Mouse (Mus musculus) left cerebral cortex, postnatal 14 days (tissue): Measurements from ENCODE around the gene Ccdc183. TPM values are rescaled to one million over a fixed set of nuclear protein-coding genes. Genes with fewer than 3 reads are reported as not detected.

Experiments
- DNase-seq, 2 experiments: peaks; one replicate each; pipeline ENCODE4 v3.0.0; 2021 to 2022; ENCODE audit warnings: low spot score in 2 of 2, mixed read lengths in 1 of 2
- intact Hi-C: fragments of 180-260 bp; cut with DNase I; formaldehyde crosslinking; loops from one replicate; pipeline ENCODE4 v1.15.1; 2025
- total RNA-seq, 2 experiments: library from RNA; stranded (reverse); gene quantifications; 2 replicates each; pipeline ENCODE4 v1.2.3; 2021

Ccdc183 gene
- total RNA-seq, 2 experiments from 2014 or later: not detected

- DNase-seq: peak; percentile 70 to 73
- intact Hi-C loops: no loop called here
Measured at GRCm38 (mm10) chr2:25579737-25580460, 37.6 kb downstream of the Ccdc183 start.

GRCm38 (mm10) chr2:25578796-25579736, 38.4 kb downstream of the Ccdc183 start:
- intact Hi-C loops: no loop called here

GRCm38 (mm10) chr2:25577951-25578795, 39.3 kb downstream of the Ccdc183 start:
- intact Hi-C loops: no loop called here
- DNase-seq: no peak

More at GRCm38 (mm10) chr2:25578796-25579736, 38.4 kb downstream of the Ccdc183 start:
- DNase-seq: no peak

GRCm38 (mm10) chr2:25576965-25577891, 40.2 kb downstream of the Ccdc183 start:
- intact Hi-C loops: no loop called here
- no peak for DNase-seq

- intact Hi-C loops: no loop called here
- no peak for DNase-seq
Measured at GRCm38 (mm10) chr2:25576028-25576850, 41.2 kb downstream of the Ccdc183 start.

- intact Hi-C loops: no loop called here
- no peak for DNase-seq
Measured at GRCm38 (mm10) chr2:25575432-25576027, 41.9 kb downstream of the Ccdc183 start.

GRCm38 (mm10) chr2:25574579-25575431, 42.7 kb downstream of the Ccdc183 start, which contains the start of the genes Mamdc4 and Phpt1:
TSS of gene Mamdc4 (minus strand) at chr2:25574845.
TSS of gene Phpt1 (minus strand) at chr2:25575224.
- peak; percentile 96 to 98 for DNase-seq

GRCm38 (mm10) chr2:25574136-25574535, 43.3 kb downstream of the Ccdc183 start:
- no peak for DNase-seq
- intact Hi-C loops: no loop called here

More at GRCm38 (mm10) chr2:25574579-25575431, 42.7 kb downstream of the Ccdc183 start, which contains the start of the genes Mamdc4 and Phpt1:
- intact Hi-C loops: no loop called here

- intact Hi-C loops: no loop called here
- DNase-seq: no peak
Measured at GRCm38 (mm10) chr2:25573068-25573467, 44.4 kb downstream of the Ccdc183 start.

- intact Hi-C loops: no loop called here
- DNase-seq: no peak
Measured at GRCm38 (mm10) chr2:25571221-25571620, 46.3 kb downstream of the Ccdc183 start.

GRCm38 (mm10) chr2:25569323-25569722, 48.2 kb downstream of the Ccdc183 start:
- no peak for DNase-seq
- intact Hi-C loops: no loop called here

GRCm38 (mm10) chr2:25568473-25569019, 48.9 kb downstream of the Ccdc183 start:
- intact Hi-C loops: no loop called here
- DNase-seq: no peak

- no peak for DNase-seq
- intact Hi-C loops: no loop called here
Measured at GRCm38 (mm10) chr2:25566558-25566957, 50.9 kb downstream of the Ccdc183 start.

GRCm38 (mm10) chr2:25565741-25566140, 51.7 kb downstream of the Ccdc183 start:
- no peak for DNase-seq
- intact Hi-C loops: no loop called here

GRCm38 (mm10) chr2:25561946-25562345, 55.5 kb downstream of the Ccdc183 start:
- DNase-seq: no peak
- intact Hi-C loops: no loop called here

GRCm38 (mm10) chr2:25560551-25560950, 56.9 kb downstream of the Ccdc183 start:
- DNase-seq: no peak
- intact Hi-C loops: no loop called here
